In genomic region chr12:75449475-75449966, GRCm38 (mm10) we compare ENCODE assay signal across 13 mouse cellular contexts. TPM values are rescaled to one million over a fixed set of nuclear protein-coding genes. Genes with fewer than 3 reads are reported as not detected.
DNase-seq lines count a peak whose midpoint lies in the region; ATAC-seq lines count a peak whose summit lies in the region.
"Had no signal": no experiment of that assay in that cellular context is flagged by ENCODE, and none has a peak within 500 bp of the region (broad histone marks: within the 10 kb centered on the region; RNA-seq: fewer than 3 reads in every experiment).

No protein-coding gene starts in this region.

- H3K9me3 ChIP-seq in heart, embryonic 10.5 days, result no peaks in the 10 kb centered on the region
- no peaks in the 10 kb centered on the region for H3K9me3 ChIP-seq in forebrain, embryonic 13.5 days (replicated peaks)
- H3K9me3 ChIP-seq: neural tube, embryonic 13.5 days had no signal

- H3K27me3 ChIP-seq in heart, embryonic 10.5 days (ENCODE audit: insufficient read depth, poor library complexity, severe bottlenecking), result no peaks in the 10 kb centered on the region
- H3K27me3 ChIP-seq in forebrain, embryonic 13.5 days, result no peaks in the 10 kb centered on the region
- H3K27me3 ChIP-seq: neural tube, embryonic 13.5 days had no signal

- 77% methylated on average over 6 of the region's 6 CpGs for WGBS in heart, embryonic 10.5 days
- WGBS in forebrain, embryonic 13.5 days, result 78% methylated on average over 6 of the region's 6 CpGs

- ATAC-seq in forebrain, embryonic 13.5 days, result no peak

- H3K9ac ChIP-seq in forebrain, embryonic 13.5 days, result no peak overlapping the region
- H3K9ac ChIP-seq: neural tube, embryonic 13.5 days had no signal

- H3K4me1 ChIP-seq in heart, embryonic 10.5 days, result peaks cover 1% of the 10 kb centered on the region; the same call in 1 of the 2 replicates
- H3K4me1 ChIP-seq in forebrain, embryonic 13.5 days, result no peaks in the 10 kb centered on the region
- H3K4me1 ChIP-seq: neural tube, embryonic 13.5 days had no signal

- H3K36me3 ChIP-seq in heart, embryonic 10.5 days, result peaks cover 20% of the 10 kb centered on the region
- peaks cover 43% of the 10 kb centered on the region for H3K36me3 ChIP-seq in forebrain, embryonic 13.5 days (ENCODE audit: poor library complexity, severe bottlenecking)

- no peak overlapping the region for H3K4me2 ChIP-seq in forebrain, embryonic 13.5 days
- H3K4me2 ChIP-seq: neural tube, embryonic 13.5 days had no signal

- no peak overlapping the region for H3K4me3 ChIP-seq in heart, embryonic 10.5 days
- H3K4me3 ChIP-seq in forebrain, embryonic 13.5 days, result no peak overlapping the region
- H3K4me3 ChIP-seq: neural tube, embryonic 13.5 days had no signal

- intact Hi-C loops in heart, postnatal 36 days (cut with DNase I), result loop anchor here (2.0 kb wide), 1 partner anchor 169 kb away; no protein-coding TSS in a partner anchor

- peak; percentile 25 to 30 for DNase-seq in heart, postnatal 36 days
- no peak for DNase-seq in heart, embryonic 10.5 days (ENCODE audit: low spot score)
- peak; percentile 74 for DNase-seq in 416B (ENCODE audit: low read depth)
- peak; percentile 36 for DNase-seq in T-cell, adult 2 months (ENCODE audit: low spot score)
- DNase-seq in lung, postnatal 14 days, result peak; percentile 46
- no peak for DNase-seq in frontal cortex, postnatal 10 days (ENCODE audit: low spot score in 2 of 2)
- DNase-seq in right cerebral cortex, postnatal 4 days, result no peak
- DNase-seq: cerebellum, postnatal 36 days had no signal

- no peak overlapping the region for H3K27ac ChIP-seq in heart, embryonic 10.5 days
- no peak overlapping the region for H3K27ac ChIP-seq in forebrain, embryonic 13.5 days
- H3K27ac ChIP-seq: neural tube, embryonic 13.5 days had no signal

RNA-seq across cellular contexts. Expression of gene Gphb5, which starts 32.9 kb away (rescaled TPM):
- not detected for total RNA-seq in heart, postnatal 36 days (2021)
- not detected in 2 replicates for polyA plus RNA-seq in heart, embryonic 10.5 days (2016; fragmentation: Nextera tagmentation; extraction: Ambion mirVana)
- not detected in 2 replicates for polyA plus RNA-seq in forebrain, embryonic 13.5 days (2015; fragmentation: Nextera tagmentation; extraction: Ambion mirVana)
- total RNA-seq: liver, adult 2 months had no signal
- polyA plus RNA-seq: heart, embryonic 14.5 days; liver, adult 2 months; neural tube, embryonic 13.5 days; urinary bladder, adult 2 months had no signal

Comparison
In these comparisons a context has a peak if more than half of its experiments do, and no peak if none do; other contexts are left out.
1. DNase-seq: peak in heart, postnatal 36 days (2 of 2), 416B (single experiment), T-cell, adult 2 months (single experiment) and lung, postnatal 14 days (single experiment); none in heart, embryonic 10.5 days (single experiment), frontal cortex, postnatal 10 days (0 of 2) and right cerebral cortex, postnatal 4 days (single experiment).